Mouse (Mus musculus) adrenal gland, adult 18-20 months (tissue): ENCODE results near the gene B3gat1. TPM values are rescaled to one million over a fixed set of nuclear protein-coding genes. Genes with fewer than 3 reads are reported as not detected.

ENCODE experiments used
- DNase-seq, 2 experiments: peaks; one replicate each; pipeline ENCODE4 v3.0.0; 2021 to 2022; ENCODE audit warnings: low spot score in 2 of 2
- total RNA-seq, 2 experiments: library from RNA; stranded (reverse); gene quantifications; 1 replicate in 1 of 2; 2 replicates in 1 of 2; pipeline ENCODE4 v1.2.3; 2021

The B3gat1 gene
- total RNA-seq, 2 experiments from 2014 or later = 0.80 to 0.90 TPM

DNA sequence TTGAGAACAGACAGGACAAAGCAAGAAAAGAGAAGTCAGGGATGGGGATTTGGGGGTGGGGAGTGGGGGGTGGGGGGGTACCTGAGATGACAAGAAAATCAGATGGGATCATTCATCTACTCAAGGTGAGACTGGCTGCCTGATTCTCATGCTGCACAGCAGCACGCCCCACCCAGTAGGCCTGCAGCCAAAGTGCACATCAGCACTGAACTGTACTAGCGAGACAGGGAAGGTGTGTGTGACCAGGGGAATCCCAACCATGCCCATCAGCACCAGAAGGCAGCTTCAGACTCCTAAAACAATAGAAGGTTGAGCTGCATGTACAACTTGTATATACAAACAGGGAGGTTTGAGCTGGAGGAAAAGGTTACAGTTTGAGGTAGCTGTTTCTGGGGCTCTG is 42.2 kb downstream of the B3gat1 start:
- DNase-seq = no peak

DNA sequence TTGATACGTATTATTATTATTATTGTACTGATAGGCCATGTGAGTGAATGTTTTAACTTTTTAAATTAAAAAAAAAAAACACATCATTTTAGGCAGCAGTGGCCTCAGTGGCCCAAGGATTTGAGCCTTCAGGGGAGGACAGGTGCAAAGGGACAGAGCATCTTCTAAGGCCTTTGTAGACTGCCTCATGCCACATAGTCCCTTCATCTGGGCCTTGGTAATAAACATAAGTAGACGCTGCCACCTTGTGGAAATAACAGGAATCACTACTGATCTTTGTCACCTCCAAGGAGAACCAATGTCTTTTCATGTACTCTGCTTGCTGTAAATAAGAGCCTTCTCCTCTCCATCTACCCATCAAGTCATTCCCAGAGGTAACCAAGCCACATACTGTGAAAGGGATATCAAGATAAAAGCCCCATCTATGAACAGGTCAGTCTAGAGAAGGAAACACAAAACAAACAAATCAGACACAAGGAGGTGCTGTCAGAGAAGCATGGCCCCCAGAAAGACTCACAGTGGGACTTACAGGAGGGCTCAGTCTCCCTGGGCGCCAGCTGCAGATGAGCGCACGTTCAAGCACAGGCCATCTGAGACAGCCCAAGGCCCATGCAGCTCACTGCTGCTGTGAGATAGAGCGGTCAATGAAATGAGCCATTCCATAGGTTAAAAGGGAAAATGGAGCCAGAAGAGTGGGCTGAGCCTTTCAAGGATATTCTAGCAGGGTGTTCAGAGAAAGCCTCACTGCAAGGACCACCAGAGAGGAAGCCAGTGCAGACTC is 42.8 kb downstream of the B3gat1 start:
- DNase-seq = peak in 1 of 2 experiments; percentile 25

DNA sequence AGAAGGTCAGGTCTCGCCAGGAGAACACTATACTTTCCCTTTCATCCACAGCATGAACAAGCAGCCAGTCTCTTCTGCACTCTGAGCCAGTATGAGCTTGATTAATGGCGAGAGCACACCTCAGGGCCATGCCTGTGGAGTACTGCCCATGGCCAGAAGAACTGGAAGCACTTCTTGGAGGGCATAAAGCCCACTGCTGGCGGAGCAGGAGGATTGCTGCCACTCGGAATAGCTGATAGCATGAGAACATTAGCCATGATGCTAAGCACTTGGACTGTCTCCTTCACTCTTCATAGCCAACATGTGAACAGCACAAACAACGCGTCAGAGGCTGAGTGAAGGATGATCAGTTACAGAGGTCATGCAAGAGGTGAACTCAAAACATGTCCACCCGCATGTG is 44.9 kb downstream of the B3gat1 start:
- no peak for DNase-seq

DNA sequence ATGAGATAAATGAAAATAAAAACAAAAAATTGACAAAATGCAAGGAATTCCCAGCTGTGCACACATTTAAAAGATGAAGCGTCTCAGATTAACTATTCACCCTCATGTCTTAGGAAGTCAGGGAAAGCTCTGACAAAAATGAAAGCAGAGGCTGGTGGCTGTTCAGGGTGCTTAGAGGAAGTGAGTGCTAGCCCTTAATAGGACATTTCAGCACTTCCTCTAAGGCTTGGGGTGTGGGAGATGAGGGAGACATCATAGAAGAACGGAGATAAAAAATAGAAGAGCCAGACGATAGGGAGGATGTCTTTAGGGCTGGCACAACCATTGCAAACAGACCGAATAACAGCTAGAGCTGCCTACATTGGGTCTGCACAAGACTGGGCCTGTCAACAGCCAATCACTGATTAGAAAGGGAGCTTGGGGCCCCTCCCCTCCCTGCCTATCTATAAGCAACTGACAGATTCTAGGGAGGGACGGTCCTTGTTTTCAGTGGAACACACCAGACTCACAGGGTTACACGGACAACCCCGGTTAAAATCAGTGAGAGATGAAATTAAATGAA is 50.0 kb downstream of the B3gat1 start:
- DNase-seq = no peak

DNA sequence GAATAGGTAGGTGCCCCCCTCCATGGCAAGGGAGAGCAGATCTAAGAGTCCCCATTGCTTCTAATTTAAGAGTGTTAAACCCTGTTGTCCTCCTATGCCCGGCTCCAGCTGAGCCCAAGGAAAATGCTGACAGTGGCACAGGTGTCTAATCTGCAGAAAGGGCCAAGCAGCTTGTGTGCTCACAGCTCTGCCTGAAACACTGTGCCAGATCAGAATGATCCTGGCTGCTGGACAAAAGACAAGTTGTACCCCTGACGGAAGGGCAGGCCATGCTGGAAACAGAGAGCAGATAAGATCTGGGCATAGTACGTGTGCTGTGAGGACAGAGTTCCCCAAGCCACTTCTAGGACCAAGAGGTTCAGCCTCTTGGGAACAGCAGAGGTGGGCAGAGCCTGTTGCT is 59.3 kb downstream of the B3gat1 start:
- no peak for DNase-seq

DNA sequence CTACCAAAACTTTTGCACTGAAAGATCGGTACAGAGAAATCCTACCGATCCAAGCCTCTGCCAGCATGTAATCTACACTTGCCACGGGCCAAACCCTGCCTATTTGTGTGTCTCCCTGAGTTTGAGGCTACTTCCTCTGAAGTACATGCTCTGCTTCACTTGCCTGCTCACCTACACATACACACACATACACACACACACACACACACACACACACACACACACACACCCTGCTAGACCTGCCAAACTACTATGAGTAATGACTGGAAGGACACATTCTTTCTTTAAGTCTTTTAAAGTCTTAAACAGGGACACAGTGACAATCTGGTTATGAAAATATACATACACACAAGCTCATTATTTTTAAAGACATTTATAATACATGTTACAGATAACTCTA is 64.7 kb downstream of the B3gat1 start:
- DNase-seq = no peak

DNA sequence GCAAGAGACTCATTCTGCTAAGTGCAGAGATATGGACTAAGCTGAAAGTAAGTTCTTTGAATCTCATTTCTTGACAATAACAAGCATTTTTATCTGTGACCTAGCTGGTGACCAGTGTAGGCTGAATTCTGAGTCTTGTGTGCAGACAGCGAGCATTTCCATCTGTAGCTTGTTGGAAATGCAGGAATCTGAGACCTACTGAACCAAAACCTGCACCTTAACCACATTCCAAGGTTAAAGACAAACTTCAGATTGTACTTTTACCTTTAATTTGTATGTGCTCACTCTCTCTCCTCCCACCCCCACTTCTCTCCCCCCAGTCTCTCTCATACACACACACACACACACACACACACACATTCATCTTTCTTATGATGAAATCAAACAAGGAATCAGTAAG is 65.2 kb downstream of the B3gat1 start:
- DNase-seq = no peak

DNA sequence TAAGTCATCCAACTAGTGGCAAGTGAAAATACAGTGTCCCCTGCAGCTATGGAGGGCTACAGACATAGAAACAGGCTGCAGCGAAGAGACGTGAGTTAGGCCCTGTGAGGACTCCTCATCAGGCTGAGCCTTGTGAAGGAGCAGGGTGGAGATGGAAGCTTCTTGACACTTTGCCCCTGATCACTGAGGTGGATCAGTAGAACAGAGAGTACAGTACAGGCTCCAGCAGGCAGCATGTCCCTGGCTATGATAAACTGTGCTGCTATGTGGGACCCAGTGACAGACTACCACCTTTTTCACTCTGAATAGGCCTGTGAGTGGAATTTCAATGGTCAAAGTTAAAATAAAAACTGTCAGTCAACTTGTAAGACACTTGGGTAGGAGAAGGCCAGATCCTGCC is 66.8 kb downstream of the B3gat1 start:
- DNase-seq = no peak

DNA sequence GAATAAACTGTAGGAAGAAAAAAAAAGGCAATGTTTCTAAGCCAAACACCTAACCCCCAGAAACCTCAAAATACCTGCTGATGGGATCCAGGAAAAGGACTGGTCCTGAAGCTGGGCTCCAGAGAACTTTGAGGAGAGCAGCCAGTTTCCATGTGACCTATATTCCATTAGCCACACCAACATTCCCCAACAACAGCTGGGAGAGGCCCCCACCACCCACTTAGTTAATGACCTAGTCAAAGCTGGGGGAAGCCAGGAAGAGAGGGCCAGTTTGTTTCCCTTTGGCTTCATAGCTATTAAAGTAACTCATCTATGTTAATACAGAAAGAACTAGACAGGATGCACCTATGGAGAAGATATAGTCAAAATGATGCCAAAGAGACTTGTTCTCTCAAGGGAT is 70.8 kb downstream of the B3gat1 start:
- no peak for DNase-seq

DNA sequence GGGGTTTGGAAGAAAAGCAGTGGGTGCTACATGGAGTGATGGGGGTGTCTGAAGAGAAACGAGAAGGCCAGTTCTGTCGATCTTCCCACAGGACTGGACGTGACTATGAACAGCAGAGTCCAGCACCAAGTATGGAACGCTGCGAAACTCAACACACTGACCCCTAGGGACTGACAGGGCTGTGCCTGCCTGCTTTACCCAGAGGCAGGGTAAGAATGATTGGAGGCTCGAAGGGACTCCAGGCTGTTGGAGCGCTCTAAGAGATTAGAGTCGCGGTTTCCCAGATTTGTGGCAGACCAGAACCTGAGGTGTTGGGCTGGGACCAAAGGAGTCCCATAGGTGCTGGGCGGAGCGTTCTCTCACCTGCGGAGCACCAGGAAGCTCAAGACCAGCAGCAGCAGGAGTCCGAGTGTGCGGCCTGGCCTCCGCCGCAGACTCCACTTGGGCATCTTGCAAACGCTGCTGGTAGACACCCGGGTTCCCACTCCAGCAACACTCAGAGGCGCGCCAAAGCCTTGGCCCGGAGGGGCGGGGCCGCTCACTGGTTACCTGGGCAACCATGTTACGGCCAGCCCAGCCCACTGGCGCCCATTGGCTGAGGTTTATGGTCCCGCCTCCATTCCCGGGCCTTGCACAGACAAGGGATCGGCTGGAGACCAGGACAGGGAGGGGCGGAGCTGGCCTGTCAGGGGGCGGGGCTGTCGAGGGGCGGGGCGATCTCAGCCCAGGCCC is 72.6 kb downstream of the B3gat1 start, which contains the start of gene Glb1l2:
TSS of gene Glb1l2 (minus strand) at position 534 of the 732 bp plus-strand sequence.
- DNase-seq = peak; percentile 76 to 83

DNA sequence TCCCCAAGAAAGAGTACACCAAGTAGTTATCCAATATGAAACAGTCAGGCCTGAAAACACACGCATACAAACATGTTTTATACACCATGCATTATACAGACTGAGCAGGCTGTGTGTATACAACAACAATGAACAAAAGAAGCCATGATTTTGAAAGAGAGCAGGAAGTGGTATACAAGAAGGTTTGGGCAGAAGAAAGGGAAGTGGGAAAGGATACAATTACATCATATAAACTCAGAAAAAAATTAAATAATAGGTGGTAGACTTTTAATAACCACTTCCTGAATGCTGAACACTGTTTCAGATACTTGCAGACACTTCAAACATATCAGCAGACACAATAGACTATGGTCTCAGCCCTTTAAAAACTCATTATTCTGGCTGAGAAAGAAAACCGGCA is 75.2 kb downstream of the B3gat1 start:
- DNase-seq = no peak

Other genes with a start within 250 kb of the B3gat1 start
- gene Glb1l2, start 72.7 kb downstream of the B3gat1 start, total RNA-seq = 10 to 100 TPM in 1 of 2 experiments, 1 to 10 TPM in 1; 5.5 to 19.8 TPM
- 1 to 10 TPM; 1.3 to 2.7 TPM for gene Glb1l3, start 127.2 kb downstream of the B3gat1 start, total RNA-seq
- gene Gm1110, start 189.4 kb downstream of the B3gat1 start, total RNA-seq = not detected